Mouse (Mus musculus): ENCODE measurements around the gene Efna2.

DNA sequence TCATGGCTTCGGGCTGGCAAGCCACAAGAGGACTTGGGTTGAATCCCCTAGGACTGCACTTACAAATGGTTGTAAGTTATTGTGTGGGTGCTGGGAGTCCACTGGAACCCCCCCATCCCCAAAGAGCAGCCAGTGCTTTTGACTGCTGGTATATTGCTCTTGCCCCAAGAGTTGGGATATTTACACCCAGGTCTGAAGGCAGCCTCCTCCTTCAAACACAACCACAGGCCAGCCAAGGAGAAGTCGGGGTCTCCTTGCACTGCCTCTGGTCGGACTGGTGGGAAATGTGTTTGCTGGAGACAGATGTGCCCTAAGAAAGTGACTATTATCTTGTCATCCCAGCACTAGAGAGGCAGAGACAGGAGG is 17.1 kb upstream of the Efna2 start:
- TF ChIP-seq CTCF (IDR thresholded peaks at IDR 0.05; ENCODE audit: low read depth, low read length) = no peak
- no peak for TF ChIP-seq POLR2A (IDR thresholded peaks at IDR 0.05; ENCODE audit: insufficient read depth, low read length)

All from ES-Bruce4 (cell line).